Mouse (Mus musculus): ENCODE data around the gene Ptprn. TPM values are rescaled to one million over a fixed set of nuclear protein-coding genes. Genes with fewer than 3 reads are reported as not detected.

Ptprn gene
- total and polyA plus RNA-seq, 2 experiments from 2014 or later, result 0.04 to 0.16 TPM

DNA sequence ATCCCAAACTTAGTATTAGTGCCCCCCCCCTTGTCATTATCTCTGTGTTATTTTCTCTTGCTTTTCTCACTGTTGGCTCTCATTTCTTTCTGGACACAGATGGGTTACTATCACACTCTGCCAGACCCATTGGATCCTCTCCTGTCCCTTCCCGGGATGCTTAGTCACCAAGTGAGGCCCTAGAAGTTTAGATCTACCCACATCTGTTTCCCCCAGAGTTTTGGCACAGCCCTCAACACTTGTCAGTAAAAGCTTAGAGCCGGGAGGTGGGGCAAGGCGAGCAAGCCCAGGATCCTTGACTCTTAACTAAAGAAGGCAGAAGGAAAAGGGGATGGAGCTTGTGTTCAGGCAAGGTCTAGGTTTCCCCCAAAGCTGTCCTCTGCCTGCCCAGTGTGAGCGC, 35.1 kb downstream of the Ptprn start:
- H3K9me3 ChIP-seq (replicated peaks; ENCODE audit: control insufficient read depth, low read length), result no peaks in the 10 kb centered on the region
- no peak overlapping the region for H3K4me2 ChIP-seq (ENCODE audit: low read depth, low read length)
- peaks cover 10% of the 10 kb centered on the region; the same call in 1 of the 2 replicates for H3K4me1 ChIP-seq (ENCODE audit: control insufficient read depth, insufficient read depth)
- no peak overlapping the region for H3K4me3 ChIP-seq (ENCODE audit: low read depth, low read length)
- H3K27me3 ChIP-seq (ENCODE audit: control insufficient read depth, insufficient read depth, low read length), result no peaks in the 10 kb centered on the region
- H3K9ac ChIP-seq (replicated peaks; ENCODE audit: low read depth, low read length), result no peak overlapping the region
- WGBS, result 65% methylated on average over 4 of the region's 4 CpGs
- H3K27ac ChIP-seq (ENCODE audit: low read depth), result no peak overlapping the region
- DNase-seq (ENCODE audit: low spot score) (no peak), ATAC-seq (ENCODE audit: insufficient read depth, low read depth) (no peak)
- no peak for TF ChIP-seq CTCF (IDR thresholded peaks at IDR 0.05; ENCODE audit: low read depth)
- no peak for TF ChIP-seq EP300 (IDR thresholded peaks at IDR 0.05; ENCODE audit: low read depth)
- H3K36me3 ChIP-seq (replicated peaks; ENCODE audit: control insufficient read depth, insufficient read depth, low read length), result no peaks in the 10 kb centered on the region

DNA sequence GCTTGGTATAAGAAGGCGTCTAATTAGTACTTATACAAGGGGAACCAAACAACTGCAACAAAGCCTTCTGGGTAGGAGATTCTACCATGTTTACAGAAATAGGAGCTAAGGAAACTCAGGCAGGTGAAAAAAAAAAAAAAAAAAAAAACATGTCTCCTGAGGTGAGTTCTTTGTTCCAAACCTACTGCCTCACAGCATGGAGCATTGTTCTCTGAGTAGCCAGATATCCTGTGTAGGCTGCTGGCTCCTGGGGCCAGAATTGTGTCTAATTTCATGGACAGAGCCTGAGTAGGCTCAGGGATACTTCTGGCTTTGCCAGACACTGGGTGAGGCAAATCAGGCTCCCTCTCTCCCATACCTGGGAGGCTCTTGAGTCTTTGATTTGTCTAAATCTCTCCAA, 36.6 kb downstream of the Ptprn start:
- H3K27ac ChIP-seq (ENCODE audit: low read depth), result no peak overlapping the region
- H3K9me3 ChIP-seq (replicated peaks; ENCODE audit: control insufficient read depth, low read length), result no peaks in the 10 kb centered on the region
- H3K4me1 ChIP-seq (ENCODE audit: control insufficient read depth, insufficient read depth), result peaks cover 10% of the 10 kb centered on the region; the same call in 1 of the 2 replicates
- no peaks in the 10 kb centered on the region for H3K36me3 ChIP-seq (replicated peaks; ENCODE audit: control insufficient read depth, insufficient read depth, low read length)
- DNase-seq (ENCODE audit: low spot score) (no peak), ATAC-seq (ENCODE audit: insufficient read depth, low read depth) (no peak)
- no peak overlapping the region for H3K9ac ChIP-seq (replicated peaks; ENCODE audit: low read depth, low read length)
- H3K4me2 ChIP-seq (ENCODE audit: low read depth, low read length), result no peak overlapping the region
- no peak overlapping the region for H3K4me3 ChIP-seq (ENCODE audit: low read depth, low read length)
- H3K27me3 ChIP-seq (ENCODE audit: control insufficient read depth, insufficient read depth, low read length), result no peaks in the 10 kb centered on the region
- 66% methylated on average over 1 of the region's 1 CpGs for WGBS
- TF ChIP-seq EP300 (IDR thresholded peaks at IDR 0.05; ENCODE audit: low read depth) (no peak), CTCF (IDR thresholded peaks at IDR 0.05; ENCODE audit: low read depth) (no peak)

DNA sequence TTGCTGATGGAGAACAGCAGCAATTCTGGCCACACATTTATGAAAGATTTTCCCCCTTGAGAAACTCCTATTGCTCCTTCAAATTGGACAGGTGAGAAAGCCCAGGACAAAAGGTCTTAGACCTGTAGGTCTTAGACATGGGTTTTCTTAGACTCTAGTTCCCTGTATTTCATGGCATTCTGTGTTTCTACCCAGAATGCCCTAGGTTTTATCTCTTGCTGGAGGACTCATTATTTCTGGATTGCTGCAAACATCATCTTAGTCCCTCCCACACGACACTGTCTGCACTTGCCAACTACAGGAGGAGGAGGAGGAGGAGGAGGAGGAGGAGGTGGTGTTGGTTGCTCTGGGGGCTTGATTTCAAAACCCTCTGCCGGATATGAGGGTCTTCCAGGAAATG, 38.2 kb downstream of the Ptprn start:
- TF ChIP-seq CTCF (IDR thresholded peaks at IDR 0.05; ENCODE audit: low read depth) (no peak), EP300 (IDR thresholded peaks at IDR 0.05; ENCODE audit: low read depth) (no peak)
- Histone ChIP-seq H3K9ac (replicated peaks; ENCODE audit: low read depth, low read length) (no peak overlapping the region), H3K4me3 (ENCODE audit: low read depth, low read length) (no peak overlapping the region), H3K9me3 (replicated peaks; ENCODE audit: control insufficient read depth, low read length) (no peaks in the 10 kb centered on the region), H3K4me2 (ENCODE audit: low read depth, low read length) (no peak overlapping the region), H3K27ac (ENCODE audit: low read depth) (no peak overlapping the region), H3K4me1 (ENCODE audit: control insufficient read depth, insufficient read depth) (peaks cover 10% of the 10 kb centered on the region; the same call in 1 of the 2 replicates), H3K27me3 (ENCODE audit: control insufficient read depth, insufficient read depth, low read length) (no peaks in the 10 kb centered on the region), H3K36me3 (replicated peaks; ENCODE audit: control insufficient read depth, insufficient read depth, low read length) (no peaks in the 10 kb centered on the region)
- DNase-seq (ENCODE audit: low spot score) (no peak), ATAC-seq (ENCODE audit: insufficient read depth, low read depth) (no peak)
- 50% methylated on average over 2 of the region's 2 CpGs for WGBS

DNA sequence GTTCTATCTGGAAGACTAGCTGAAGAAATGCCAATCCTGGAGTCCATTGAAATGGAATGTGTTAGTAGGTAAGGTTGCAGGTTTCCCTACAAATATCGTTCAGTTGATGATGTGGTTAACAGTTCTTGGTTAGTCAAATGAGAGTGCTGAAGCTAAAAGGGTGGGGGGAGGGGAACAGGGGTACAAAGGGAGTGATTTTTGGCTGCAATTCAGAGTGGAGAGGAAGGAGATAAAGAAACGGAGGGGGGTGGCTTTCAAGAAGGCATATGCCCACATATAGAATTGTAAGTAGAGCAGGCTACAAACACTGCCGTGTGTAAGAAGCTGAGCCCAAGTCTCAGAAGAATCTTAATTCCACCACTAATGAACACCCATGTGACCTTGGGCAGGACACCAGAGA, 38.8 kb downstream of the Ptprn start:
- Histone ChIP-seq H3K4me2 (ENCODE audit: low read depth, low read length) (no peak overlapping the region), H3K27me3 (ENCODE audit: control insufficient read depth, insufficient read depth, low read length) (peaks cover 6% of the 10 kb centered on the region; the same call in 1 of the 2 replicates), H3K4me3 (ENCODE audit: low read depth, low read length) (no peak overlapping the region), H3K27ac (ENCODE audit: low read depth) (no peak overlapping the region), H3K9ac (replicated peaks; ENCODE audit: low read depth, low read length) (no peak overlapping the region), H3K36me3 (replicated peaks; ENCODE audit: control insufficient read depth, insufficient read depth, low read length) (no peaks in the 10 kb centered on the region), H3K9me3 (replicated peaks; ENCODE audit: control insufficient read depth, low read length) (no peaks in the 10 kb centered on the region), H3K4me1 (ENCODE audit: control insufficient read depth, insufficient read depth) (peaks cover 10% of the 10 kb centered on the region; the same call in 1 of the 2 replicates)
- ATAC-seq (ENCODE audit: insufficient read depth, low read depth), result no peak
- no peak for DNase-seq (ENCODE audit: low spot score)
- 26% methylated on average over 3 of the region's 3 CpGs for WGBS
- TF ChIP-seq EP300 (IDR thresholded peaks at IDR 0.05; ENCODE audit: low read depth) (no peak), CTCF (IDR thresholded peaks at IDR 0.05; ENCODE audit: low read depth) (no peak)

DNA sequence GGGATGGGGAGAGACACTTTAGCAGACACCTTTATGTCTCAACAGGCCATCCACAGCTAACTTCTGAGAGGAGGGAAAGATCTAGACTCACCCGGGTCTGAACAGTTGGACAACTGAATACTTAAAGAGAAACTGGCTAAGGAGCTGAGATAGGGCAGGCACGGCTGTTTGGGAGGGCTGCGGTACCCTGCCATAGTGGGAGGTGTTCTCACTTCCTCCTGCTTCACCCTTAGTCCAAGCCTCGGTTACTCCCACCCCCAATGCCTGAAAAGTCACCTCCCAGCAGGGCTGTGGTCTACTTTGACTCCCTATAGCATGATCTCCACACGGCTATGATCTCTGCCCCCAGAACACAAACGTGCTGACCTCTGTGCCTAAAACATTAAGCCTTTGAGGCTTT, 40.8 kb downstream of the Ptprn start:
- Histone ChIP-seq H3K4me1 (ENCODE audit: control insufficient read depth, insufficient read depth) (peaks cover 14% of the 10 kb centered on the region; the same call in 1 of the 2 replicates), H3K27me3 (ENCODE audit: control insufficient read depth, insufficient read depth, low read length) (peaks cover 18% of the 10 kb centered on the region; the same call in 1 of the 2 replicates), H3K9ac (replicated peaks; ENCODE audit: low read depth, low read length) (no peak overlapping the region), H3K4me2 (ENCODE audit: low read depth, low read length) (no peak overlapping the region), H3K4me3 (ENCODE audit: low read depth, low read length) (no peak overlapping the region), H3K27ac (ENCODE audit: low read depth) (no peak overlapping the region), H3K9me3 (replicated peaks; ENCODE audit: control insufficient read depth, low read length) (no peaks in the 10 kb centered on the region), H3K36me3 (replicated peaks; ENCODE audit: control insufficient read depth, insufficient read depth, low read length) (no peaks in the 10 kb centered on the region)
- no peak for DNase-seq (ENCODE audit: low spot score)
- ATAC-seq (ENCODE audit: insufficient read depth, low read depth), result no peak
- TF ChIP-seq EP300 (IDR thresholded peaks at IDR 0.05; ENCODE audit: low read depth) (no peak), CTCF (IDR thresholded peaks at IDR 0.05; ENCODE audit: low read depth) (no peak)
- 48% methylated on average over 6 of the region's 6 CpGs for WGBS

DNA sequence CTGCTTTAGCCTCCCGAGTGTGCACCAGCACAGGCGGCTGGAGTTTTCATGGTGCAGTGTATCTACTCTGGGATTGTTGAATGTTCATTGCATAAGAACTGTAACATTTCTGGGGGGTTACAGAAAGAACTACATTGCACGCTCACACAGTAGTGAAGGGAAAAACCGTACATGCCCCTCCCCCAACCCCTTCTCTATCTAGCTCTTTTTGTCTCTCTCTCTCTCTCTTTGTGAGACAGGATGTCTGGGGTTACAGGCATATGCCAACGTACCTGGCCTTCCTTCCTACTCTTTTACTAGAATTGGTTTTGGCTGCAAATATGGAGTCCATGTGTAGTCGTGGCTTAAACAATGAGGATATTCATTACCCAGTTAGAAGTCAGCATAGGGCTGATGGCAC, 41.4 kb downstream of the Ptprn start:
- no peak for TF ChIP-seq CTCF (IDR thresholded peaks at IDR 0.05; ENCODE audit: low read depth)
- TF ChIP-seq EP300 (IDR thresholded peaks at IDR 0.05; ENCODE audit: low read depth), result no peak
- Histone ChIP-seq H3K4me3 (ENCODE audit: low read depth, low read length) (no peak overlapping the region), H3K9ac (replicated peaks; ENCODE audit: low read depth, low read length) (no peak overlapping the region), H3K4me2 (ENCODE audit: low read depth, low read length) (no peak overlapping the region), H3K27me3 (ENCODE audit: control insufficient read depth, insufficient read depth, low read length) (peaks cover 18% of the 10 kb centered on the region; the same call in 1 of the 2 replicates), H3K36me3 (replicated peaks; ENCODE audit: control insufficient read depth, insufficient read depth, low read length) (no peaks in the 10 kb centered on the region), H3K4me1 (ENCODE audit: control insufficient read depth, insufficient read depth) (peaks cover 14% of the 10 kb centered on the region; the same call in 1 of the 2 replicates), H3K9me3 (replicated peaks; ENCODE audit: control insufficient read depth, low read length) (no peaks in the 10 kb centered on the region), H3K27ac (ENCODE audit: low read depth) (no peak overlapping the region)
- DNase-seq (ENCODE audit: low spot score) (no peak), ATAC-seq (ENCODE audit: insufficient read depth, low read depth) (no peak)
- 65% methylated on average over 6 of the region's 6 CpGs for WGBS

All from heart, postnatal 0 days (tissue).